Mouse (Mus musculus) ovary, postnatal 36 days (tissue): ENCODE results near the gene Alkbh1.

Source experiments
- DNase-seq: peaks from one replicate; pipeline ENCODE4 v3.0.0; 2022; ENCODE audit warnings: low spot score, mixed read lengths

Alkbh1 gene

GRCm38 (mm10) chr12:87381380-87381682, 62.5 kb downstream of the Alkbh1 start:
- no peak for DNase-seq

DNA sequence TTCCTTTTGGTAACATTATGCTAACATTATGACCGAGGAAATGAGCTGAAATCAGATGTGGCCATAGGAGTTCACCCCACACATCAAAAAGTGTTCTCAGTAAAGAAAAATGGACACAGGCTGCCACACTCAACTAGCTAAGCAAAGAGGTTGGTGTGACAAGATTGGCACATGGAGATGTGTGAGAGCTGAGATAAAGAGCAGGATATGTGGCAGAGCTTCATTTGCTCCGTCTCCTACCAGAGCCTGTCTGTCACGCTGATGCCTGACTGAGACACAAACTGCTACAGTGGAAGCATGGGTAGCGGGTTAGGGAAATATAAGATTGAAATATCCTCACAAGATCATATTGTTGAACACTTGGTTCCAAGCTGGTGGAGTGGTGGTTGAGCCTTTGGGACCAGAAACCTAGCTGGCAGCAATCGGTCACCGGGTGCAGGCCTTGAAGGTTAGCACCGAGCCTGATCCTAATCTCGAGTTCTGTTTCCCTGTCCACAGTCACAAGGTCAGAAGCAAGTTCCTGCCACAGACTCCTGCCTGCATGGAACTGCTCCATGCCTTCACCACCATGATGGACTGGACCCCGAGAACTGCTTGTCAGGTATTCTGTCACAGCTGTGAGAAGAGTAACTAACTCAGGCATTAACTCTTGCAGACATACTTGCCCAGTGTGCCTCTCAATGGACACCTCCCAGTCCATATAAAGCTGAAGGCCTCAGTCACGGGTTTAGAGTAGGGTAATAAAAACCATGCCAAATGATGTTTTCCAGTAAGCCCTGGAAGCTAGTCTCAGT, 63.0 kb downstream of the Alkbh1 start:
- no peak for DNase-seq

DNA sequence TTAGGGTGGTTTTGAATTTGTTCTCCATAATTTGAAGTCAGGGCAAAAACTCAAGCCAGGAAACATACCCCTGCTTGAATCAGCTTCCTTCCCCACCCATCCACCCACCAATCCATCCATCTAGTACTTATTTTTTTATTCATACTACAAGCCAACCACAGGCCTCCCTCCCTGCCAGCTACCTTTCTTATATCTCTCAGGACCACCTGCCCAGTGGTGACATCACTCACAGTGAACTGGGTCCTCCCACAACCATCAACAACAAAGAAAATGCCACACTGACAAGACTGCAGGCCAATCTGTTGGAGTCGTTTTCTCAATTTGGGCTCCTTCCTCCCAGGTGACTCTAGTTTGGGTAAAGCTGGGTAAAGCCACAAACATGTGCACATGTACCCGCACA, 64.3 kb downstream of the Alkbh1 start:
- DNase-seq, result no peak
